9 mouse cellular contexts compared by ENCODE assay signal in the genomic region with DNA sequence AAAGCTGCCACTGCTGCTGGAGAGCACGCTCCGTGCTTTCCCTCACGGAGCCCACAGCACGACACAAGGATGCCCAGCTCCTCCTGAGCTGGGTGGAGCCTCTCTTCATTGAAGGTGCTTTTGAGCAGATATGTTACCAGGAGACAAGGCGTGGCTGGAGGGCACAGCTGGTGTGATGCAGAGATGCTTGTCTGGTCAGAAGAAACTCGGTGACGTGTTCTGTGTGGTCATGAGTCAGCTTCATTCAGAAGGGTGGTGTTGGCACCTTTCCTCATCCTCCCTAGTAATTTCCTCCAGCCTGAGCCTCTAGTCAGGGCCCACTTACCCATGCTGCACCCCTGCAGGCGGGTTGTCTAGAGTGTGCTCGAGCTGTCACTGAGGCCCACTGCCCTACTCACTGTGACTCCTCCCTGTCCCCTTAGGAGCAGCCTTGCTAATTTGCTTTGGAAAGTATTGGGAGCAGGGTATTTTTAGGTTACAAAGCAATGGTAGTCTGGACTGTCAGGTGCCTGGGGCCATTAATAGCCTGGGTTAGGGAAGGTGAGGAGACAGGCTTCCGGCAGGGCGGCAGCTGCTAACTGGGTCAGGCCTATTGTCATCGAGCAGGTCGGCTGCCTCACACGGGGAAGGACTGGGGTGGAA. TPM values are rescaled to one million over a fixed set of nuclear protein-coding genes. Genes with fewer than 3 reads are reported as not detected.
DNase-seq lines count a peak whose midpoint lies in the region; ATAC-seq and TF ChIP-seq lines count a peak whose summit lies in the region.
"Had no signal": no experiment of that assay in that cellular context is flagged by ENCODE, and none has a peak within 500 bp of the region (broad histone marks: within the 10 kb centered on the region; RNA-seq: fewer than 3 reads in every experiment).

No protein-coding gene starts in this region.

- TF ChIP-seq EP300 in heart, adult 2 months (IDR thresholded peaks at IDR 0.05; ENCODE audit: insufficient read depth, low read depth, low read length): 0 out of 2 replicates have a peak, but pooled peaks have one; percentile 41

- peak overlapping the region; percentile 59; the same call in 1 of the 2 replicates for H3K27ac ChIP-seq in layer of hippocampus, adult 2 months
- H3K27ac ChIP-seq in heart, adult 2 months: peak overlapping the region; percentile 87
- H3K27ac ChIP-seq in liver, embryonic 13.5 days: peak overlapping the region; percentile 97
- no peak overlapping the region for H3K27ac ChIP-seq in hindbrain, embryonic 16.5 days (ENCODE audit: low read depth, low read length)
- H3K27ac ChIP-seq: limb, embryonic 12.5 days had no signal

- peak in 1 of 2 experiments; percentile 42 for DNase-seq in layer of hippocampus, adult 2 months (ENCODE audit: low spot score in 2 of 2)
- no peak for DNase-seq in layer of hippocampus, postnatal 10 days (ENCODE audit: low spot score in 2 of 2)
- peak; percentile 21 to 33 for DNase-seq in adrenal gland, postnatal 36 days
- peak; percentile 53 to 78 for DNase-seq in heart, adult 2 months
- DNase-seq in liver, embryonic 13.5 days: peak; percentile 77
- peak; percentile 54 for DNase-seq in telencephalon, adult 2 months (ENCODE audit: low read depth, low spot score)
- no peak for DNase-seq in thymus, postnatal 10 days (ENCODE audit: low spot score in 2 of 2)

- H3K4me2 ChIP-seq in liver, embryonic 13.5 days: peak overlapping the region; percentile 63
- no peak overlapping the region for H3K4me2 ChIP-seq in hindbrain, embryonic 16.5 days (ENCODE audit: low read length)
- H3K4me2 ChIP-seq: limb, embryonic 12.5 days had no signal

- no peaks in the 10 kb centered on the region; the same call in 1 of the 2 replicates for H3K79me2 ChIP-seq in heart, adult 2 months (replicated peaks; ENCODE audit: control insufficient read depth, insufficient read depth, low read length)

- H3K4me3 ChIP-seq in layer of hippocampus, adult 2 months: no peak overlapping the region
- no peak overlapping the region for H3K4me3 ChIP-seq in heart, adult 2 months
- H3K4me3 ChIP-seq in liver, embryonic 13.5 days (replicated peaks): peak overlapping the region; percentile 22; the same call in 1 of the 2 replicates
- no peak overlapping the region for H3K4me3 ChIP-seq in hindbrain, embryonic 16.5 days (ENCODE audit: low read length)
- H3K4me3 ChIP-seq: limb, embryonic 12.5 days had no signal

- no peaks in the 10 kb centered on the region for H3K27me3 ChIP-seq in heart, adult 2 months (ENCODE audit: control insufficient read depth, insufficient read depth, low read length)
- no peaks in the 10 kb centered on the region for H3K27me3 ChIP-seq in liver, embryonic 13.5 days
- H3K27me3 ChIP-seq in hindbrain, embryonic 16.5 days (replicated peaks; ENCODE audit: control insufficient read depth, insufficient read depth, low read length): no peaks in the 10 kb centered on the region
- H3K27me3 ChIP-seq: limb, embryonic 12.5 days had no signal

- no peak overlapping the region; the same call in 1 of the 2 replicates for H3K9ac ChIP-seq in heart, adult 2 months (ENCODE audit: low read depth, low read length)
- H3K9ac ChIP-seq in liver, embryonic 13.5 days: peak overlapping the region; percentile 71
- no peak overlapping the region for H3K9ac ChIP-seq in hindbrain, embryonic 16.5 days (ENCODE audit: low read depth, low read length)
- H3K9ac ChIP-seq: limb, embryonic 12.5 days had no signal

- no peaks in the 10 kb centered on the region for H3K9me3 ChIP-seq in liver, embryonic 13.5 days (replicated peaks)
- H3K9me3 ChIP-seq in hindbrain, embryonic 16.5 days (ENCODE audit: control insufficient read depth, low read length): no peaks in the 10 kb centered on the region
- H3K9me3 ChIP-seq: limb, embryonic 12.5 days had no signal

- WGBS in heart, adult 2 months: 47% methylated on average over 14 of the region's 14 CpGs
- 58% methylated on average over 14 of the region's 14 CpGs for WGBS in liver, embryonic 13.5 days (ENCODE audit: insufficient replicate concordance)
- WGBS in hindbrain, embryonic 16.5 days: 71% methylated on average over 14 of the region's 14 CpGs

- no peaks in the 10 kb centered on the region for H3K36me3 ChIP-seq in heart, adult 2 months (ENCODE audit: control insufficient read depth, insufficient read depth, low read length)
- peaks cover 12% of the 10 kb centered on the region for H3K36me3 ChIP-seq in liver, embryonic 13.5 days
- no peaks in the 10 kb centered on the region for H3K36me3 ChIP-seq in hindbrain, embryonic 16.5 days (ENCODE audit: control insufficient read depth, insufficient read depth, low read length)

- ATAC-seq in liver, embryonic 13.5 days (ENCODE audit: low read depth): peak; percentile 98
- ATAC-seq in hindbrain, embryonic 16.5 days: no peak

- no peak for TF ChIP-seq CTCF in layer of hippocampus, adult 2 months (conservative IDR thresholded peaks at IDR 0.05)
- TF ChIP-seq CTCF in heart, adult 2 months (IDR thresholded peaks at IDR 0.05): no peak

- TF ChIP-seq POLR2A in heart, adult 2 months (IDR thresholded peaks at IDR 0.05; ENCODE audit: insufficient read depth, low read depth, low read length): 0 out of 2 replicates have a peak, but pooled peaks have one; percentile 6

- intact Hi-C loops in heart, adult 2 months (cut with DNase I): no loop called here

- H3K4me1 ChIP-seq in heart, adult 2 months (ENCODE audit: control insufficient read depth, insufficient read depth, low read length): peaks cover 19% of the 10 kb centered on the region
- H3K4me1 ChIP-seq in liver, embryonic 13.5 days (replicated peaks): peaks cover 75% of the 10 kb centered on the region
- H3K4me1 ChIP-seq in hindbrain, embryonic 16.5 days (ENCODE audit: control insufficient read depth, insufficient read depth, low read depth, low read length): no peaks in the 10 kb centered on the region; the same call in 1 of the 2 replicates
- H3K4me1 ChIP-seq: limb, embryonic 12.5 days had no signal

RNA-seq across cellular contexts. Expression of gene Rac1, which starts 33.8 kb away (rescaled TPM):
- 100 to 1,000 TPM; 393 to 396 TPM for total RNA-seq in layer of hippocampus, adult 2 months (2021)
- 100 to 1,000 TPM; 444 to 449 TPM for total RNA-seq in layer of hippocampus, postnatal 10 days (2021)
- 100 to 1,000 TPM; 372 to 394 TPM for total RNA-seq in adrenal gland, postnatal 36 days (2021)
- total RNA-seq in heart, adult 2 months (2021): 100 to 1,000 TPM; 219 to 231 TPM
- polyA plus RNA-seq in heart, adult 2 months (2012; rRNA removed): 204 and 351 TPM in 2 replicates
- polyA plus RNA-seq in liver, embryonic 13.5 days (2015; fragmentation: Nextera tagmentation; extraction: Ambion mirVana): 178 and 188 TPM in 2 replicates
- 285 and 452 TPM in 2 replicates for polyA plus RNA-seq in hindbrain, embryonic 16.5 days (2015; fragmentation: Nextera tagmentation; extraction: Ambion mirVana)

Comparison
In these comparisons a context has a peak if more than half of its experiments do, and no peak if none do; other contexts are left out.
1. DNase-seq: peak in adrenal gland, postnatal 36 days (2 of 2), heart, adult 2 months (2 of 2), liver, embryonic 13.5 days (single experiment) and telencephalon, adult 2 months (single experiment); none in layer of hippocampus, postnatal 10 days (0 of 2) and thymus, postnatal 10 days (0 of 2).